ENCODE assay signal across 14 mouse cellular contexts in genomic region chr17:84938215-84938614, GRCm38 (mm10). TPM values are rescaled to one million over a fixed set of nuclear protein-coding genes. Genes with fewer than 3 reads are reported as not detected.
DNase-seq lines count a peak whose midpoint lies in the region; ATAC-seq and TF ChIP-seq lines count a peak whose summit lies in the region.
"Had no signal": no experiment of that assay in that cellular context is flagged by ENCODE, and none has a peak within 500 bp of the region (broad histone marks: within the 10 kb centered on the region; RNA-seq: fewer than 3 reads in every experiment).

No protein-coding gene starts in this region.

- no peak for ATAC-seq in CD4-positive, CD25-positive, alpha-beta regulatory T cell, adult 4 months
- no peak for ATAC-seq in lung, postnatal 0 days
- ATAC-seq in forebrain, embryonic 14.5 days = no peak
- ATAC-seq: forebrain, embryonic 13.5 days; hindbrain, embryonic 16.5 days had no signal

- H3K36me3 ChIP-seq in lung, postnatal 0 days (ENCODE audit: insufficient read depth, low read length) = no peaks in the 10 kb centered on the region
- H3K36me3 ChIP-seq in E14TG2a.4 (ENCODE audit: insufficient read depth, low read length) = no peaks in the 10 kb centered on the region
- H3K36me3 ChIP-seq in forebrain, embryonic 14.5 days (ENCODE audit: control insufficient read depth, insufficient read depth, low read length) = no peaks in the 10 kb centered on the region

- no peaks in the 10 kb centered on the region for H3K9me3 ChIP-seq in lung, postnatal 0 days (ENCODE audit: low read length)
- H3K9me3 ChIP-seq in E14TG2a.4 (ENCODE audit: low read length) = no peaks in the 10 kb centered on the region
- 0 out of 2 replicates have a peak, but pooled peaks cover 2% of the 10 kb centered on the region for H3K9me3 ChIP-seq in forebrain, embryonic 14.5 days (replicated peaks; ENCODE audit: control insufficient read depth, low read length)
- H3K9me3 ChIP-seq: forebrain, embryonic 13.5 days had no signal

- no peak overlapping the region for H3K27ac ChIP-seq in lung, postnatal 0 days (ENCODE audit: low read length)
- H3K27ac ChIP-seq in bone marrow, adult 2 months (ENCODE audit: control insufficient read depth, insufficient read depth, low read depth, low read length, poor library complexity) = no peak overlapping the region
- no peak overlapping the region for H3K27ac ChIP-seq in forebrain, embryonic 14.5 days (ENCODE audit: low read depth, low read length)
- H3K27ac ChIP-seq: forebrain, embryonic 13.5 days had no signal

- H3K27me3 ChIP-seq in lung, postnatal 0 days (replicated peaks; ENCODE audit: insufficient read depth, low read length) = no peaks in the 10 kb centered on the region
- H3K27me3 ChIP-seq in E14TG2a.4 (ENCODE audit: insufficient read depth, low read length) = peaks cover 7% of the 10 kb centered on the region; the same call in 1 of the 2 replicates
- H3K27me3 ChIP-seq in forebrain, embryonic 14.5 days (replicated peaks; ENCODE audit: control insufficient read depth, insufficient read depth, low read length) = no peaks in the 10 kb centered on the region
- H3K27me3 ChIP-seq: forebrain, embryonic 13.5 days had no signal

- TF ChIP-seq CTCF in lung, postnatal 0 days (IDR thresholded peaks at IDR 0.05) = peak; percentile 36; the same call in 1 of the 2 replicates
- peak; percentile 100 for TF ChIP-seq CTCF in E14TG2a.4 (conservative IDR thresholded peaks at IDR 0.05; ENCODE audit: low read length)
- peak; percentile 26; the same call in 1 of the 2 replicates for TF ChIP-seq CTCF in bone marrow, adult 2 months (IDR thresholded peaks at IDR 0.05; ENCODE audit: control insufficient read depth, insufficient read depth, low read length)

- 93% methylated on average over 4 of the region's 4 CpGs for WGBS in lung, postnatal 0 days
- 96% methylated on average over 4 of the region's 4 CpGs for WGBS in bone marrow, adult 2 months
- WGBS in forebrain, embryonic 14.5 days = 92% methylated on average over 4 of the region's 4 CpGs

- no peak overlapping the region for H3K4me2 ChIP-seq in lung, postnatal 0 days (replicated peaks; ENCODE audit: low read depth, low read length)
- H3K4me2 ChIP-seq in forebrain, embryonic 14.5 days (ENCODE audit: low read length) = no peak overlapping the region
- H3K4me2 ChIP-seq: forebrain, embryonic 13.5 days; heart, embryonic 11.5 days had no signal

- no peak overlapping the region for H3K4me3 ChIP-seq in lung, postnatal 0 days (ENCODE audit: low read depth, low read length)
- H3K4me3 ChIP-seq in E14TG2a.4 (replicated peaks; ENCODE audit: low read length) = no peak overlapping the region
- no peak overlapping the region for H3K4me3 ChIP-seq in bone marrow, adult 2 months (replicated peaks; ENCODE audit: control insufficient read depth, low read depth, low read length)
- no peak overlapping the region for H3K4me3 ChIP-seq in forebrain, embryonic 14.5 days (ENCODE audit: low read depth, low read length)
- H3K4me3 ChIP-seq: forebrain, embryonic 13.5 days; myocyte had no signal

- no peak for TF ChIP-seq EP300 in lung, postnatal 0 days (IDR thresholded peaks at IDR 0.05)

- TF ChIP-seq POLR2A in bone marrow, adult 2 months (IDR thresholded peaks at IDR 0.05; ENCODE audit: borderline replicate concordance, control insufficient read depth, low read depth, low read length) = no peak

- peak; percentile 35 for DNase-seq in CD4-positive, CD25-positive, alpha-beta regulatory T cell, adult 2 months (ENCODE audit: low read depth, low spot score)
- no peak for DNase-seq in lung, postnatal 0 days (ENCODE audit: low spot score)
- no peak for DNase-seq in lung, postnatal 14 days
- DNase-seq in adrenal gland, postnatal 36 days = no peak
- DNase-seq in forebrain, embryonic 14.5 days (ENCODE audit: low spot score) = no peak
- DNase-seq: gastrocnemius, postnatal 10 days; kidney, adult 9 months had no signal

- H3K4me1 ChIP-seq in lung, postnatal 0 days (ENCODE audit: insufficient read depth, low read depth, low read length) = no peaks in the 10 kb centered on the region
- peaks cover 8% of the 10 kb centered on the region for H3K4me1 ChIP-seq in E14TG2a.4 (replicated peaks; ENCODE audit: low read depth, low read length)
- H3K4me1 ChIP-seq in bone marrow, adult 2 months (ENCODE audit: control insufficient read depth, insufficient read depth, low read length) = peaks cover 2% of the 10 kb centered on the region
- no peaks in the 10 kb centered on the region for H3K4me1 ChIP-seq in forebrain, embryonic 14.5 days (ENCODE audit: control insufficient read depth, insufficient read depth, low read length)
- H3K4me1 ChIP-seq: forebrain, embryonic 13.5 days had no signal

- H3K9ac ChIP-seq in lung, postnatal 0 days (replicated peaks; ENCODE audit: low read depth) = no peak overlapping the region
- H3K9ac ChIP-seq in forebrain, embryonic 14.5 days (ENCODE audit: low read length) = no peak overlapping the region
- H3K9ac ChIP-seq: forebrain, embryonic 13.5 days had no signal

RNA-seq across cellular contexts. Expression of gene Ppm1b, which starts 18.3 kb away (rescaled TPM):
- 10 to 100 TPM; 13.9 to 27.5 TPM for polyA plus RNA-seq in CD4-positive, CD25-positive, alpha-beta regulatory T cell, adult 4 months (2017; shearing (Covaris generic))
- 51.5 and 55.4 TPM in 2 replicates for polyA plus RNA-seq in lung, postnatal 0 days (2015; fragmentation: Nextera tagmentation; extraction: Ambion mirVana)
- polyA plus RNA-seq in bone marrow, adult 2 months (2011; ENCODE audit: insufficient read depth, insufficient read length, low replicate concordance, missing spikeins) = 49.8 and 67.9 TPM in 2 replicates
- 100 to 1,000 TPM; 106 to 143 TPM for total RNA-seq in adrenal gland, postnatal 36 days (2021)
- polyA plus RNA-seq in forebrain, embryonic 14.5 days (2014; fragmentation: Nextera tagmentation; extraction: Ambion mirVana) = 73.9 and 79.4 TPM in 2 replicates

Comparison
In these comparisons a context has a peak if more than half of its experiments do, and no peak if none do; other contexts are left out.
1. CTCF ChIP-seq: peak in every context shown above with its lines; median percentile 100 in E14TG2a.4; 36 in lung, postnatal 0 days; 26 in bone marrow, adult 2 months.